Mouse (Mus musculus) c-Kit-positive CD71-positive TER-119-negative erythroid progenitor cells, embryonic 14.5 days (primary cell): Measurements from ENCODE around the gene Sfrp4.

ENCODE experiments used
- DNase-seq: peaks from one replicate; pipeline ENCODE4 v3.0.0-alpha.2; 2013; ENCODE audit warnings: low read depth

Gene Sfrp4

GRCm38 (mm10) chr13:19636131-19636530, 13.2 kb downstream of the Sfrp4 start:
- no peak for DNase-seq

- DNase-seq = no peak
These were observed 17.4 kb downstream of the Sfrp4 start for GRCm38 (mm10) chr13:19640203-19640851.

- no peak for DNase-seq
These were observed 20.6 kb downstream of the Sfrp4 start for GRCm38 (mm10) chr13:19643519-19643918.

GRCm38 (mm10) chr13:19644225-19644624, 21.3 kb downstream of the Sfrp4 start:
- no peak for DNase-seq

- DNase-seq = peak; percentile 79
These were observed 26.9 kb downstream of the Sfrp4 start for GRCm38 (mm10) chr13:19649824-19650223.

- no peak for DNase-seq
These were observed 29.5 kb downstream of the Sfrp4 start for GRCm38 (mm10) chr13:19652405-19652804.

GRCm38 (mm10) chr13:19668355-19669140, 45.6 kb downstream of the Sfrp4 start:
- DNase-seq = no peak

GRCm38 (mm10) chr13:19674025-19674424, 51.1 kb downstream of the Sfrp4 start:
- DNase-seq = no peak

GRCm38 (mm10) chr13:19674601-19675000, 51.7 kb downstream of the Sfrp4 start:
- no peak for DNase-seq
